Mouse (Mus musculus): Measurements from ENCODE around the gene Mbnl1.

Gene Mbnl1

DNA sequence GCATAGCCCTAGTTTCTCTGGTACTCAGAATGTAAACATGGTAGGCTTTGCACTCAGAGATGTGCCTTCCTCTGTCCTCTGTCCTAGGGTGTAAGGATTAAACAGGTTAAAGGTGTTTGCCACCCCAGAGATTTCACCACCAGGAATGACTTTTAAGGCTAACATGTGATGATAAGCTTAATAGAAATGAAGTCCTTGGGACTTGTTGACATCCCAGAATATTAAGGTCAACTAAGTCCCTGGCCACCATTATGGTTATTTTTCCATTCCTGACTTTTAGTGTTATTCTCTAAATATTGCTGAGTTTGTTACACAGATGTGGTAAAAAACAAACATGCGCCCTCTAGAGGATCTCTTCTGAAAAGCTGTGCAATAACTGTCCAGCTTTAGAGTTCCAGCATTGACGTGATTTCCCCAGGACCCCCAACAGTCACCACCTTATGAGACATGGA, 136.3 kb downstream of the Mbnl1 start:
- DNase-seq (ENCODE audit: extremely low spot score, low spot score), result no peak

- DNase-seq (ENCODE audit: extremely low spot score, low spot score), result peak; percentile 34
Measured at GRCm38 (mm10) chr3:60611839-60612238, 139.2 kb downstream of the Mbnl1 start.

DNA sequence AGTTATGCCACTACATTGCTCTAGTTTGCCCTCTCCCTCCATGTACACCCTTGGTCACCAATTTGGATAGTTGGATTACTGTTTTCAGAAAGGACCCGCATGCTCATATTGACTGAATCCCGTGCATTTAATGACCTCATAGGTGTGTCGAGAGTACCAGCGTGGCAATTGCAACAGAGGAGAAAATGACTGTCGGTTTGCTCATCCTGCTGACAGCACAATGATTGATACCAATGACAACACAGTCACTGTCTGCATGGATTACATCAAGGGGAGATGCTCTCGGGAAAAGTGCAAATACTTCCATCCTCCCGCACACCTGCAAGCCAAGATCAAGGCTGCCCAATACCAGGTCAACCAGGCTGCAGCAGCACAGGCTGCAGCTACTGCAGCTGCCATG, 140.5 kb downstream of the Mbnl1 start:
- no peak for DNase-seq (ENCODE audit: extremely low spot score, low spot score)

DNA sequence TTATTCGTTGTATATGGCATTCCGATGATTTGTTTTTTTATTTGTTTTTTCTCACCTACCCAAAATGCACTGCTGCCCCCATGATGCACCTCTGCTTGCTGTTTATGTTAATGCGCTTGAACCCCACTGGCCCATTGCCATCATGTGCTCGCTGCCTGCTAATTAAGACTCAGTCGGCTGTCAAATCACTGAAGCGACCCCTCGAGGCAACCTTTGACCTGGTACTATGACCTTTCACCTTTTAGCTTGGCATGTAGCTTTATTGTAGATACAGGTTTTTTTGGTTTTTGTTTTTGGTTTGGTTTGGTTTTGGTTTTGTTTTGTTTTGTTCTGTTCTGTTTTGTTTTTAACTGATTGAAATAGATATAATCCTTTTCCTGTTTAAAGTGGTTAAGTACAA, 141.9 kb downstream of the Mbnl1 start:
- no peak for DNase-seq (ENCODE audit: extremely low spot score, low spot score)

- no peak for DNase-seq (ENCODE audit: extremely low spot score, low spot score)
Measured at GRCm38 (mm10) chr3:60615057-60615606, 142.5 kb downstream of the Mbnl1 start.

- no peak for DNase-seq (ENCODE audit: extremely low spot score, low spot score)
Measured at GRCm38 (mm10) chr3:60615615-60616014, 143.0 kb downstream of the Mbnl1 start.

DNA sequence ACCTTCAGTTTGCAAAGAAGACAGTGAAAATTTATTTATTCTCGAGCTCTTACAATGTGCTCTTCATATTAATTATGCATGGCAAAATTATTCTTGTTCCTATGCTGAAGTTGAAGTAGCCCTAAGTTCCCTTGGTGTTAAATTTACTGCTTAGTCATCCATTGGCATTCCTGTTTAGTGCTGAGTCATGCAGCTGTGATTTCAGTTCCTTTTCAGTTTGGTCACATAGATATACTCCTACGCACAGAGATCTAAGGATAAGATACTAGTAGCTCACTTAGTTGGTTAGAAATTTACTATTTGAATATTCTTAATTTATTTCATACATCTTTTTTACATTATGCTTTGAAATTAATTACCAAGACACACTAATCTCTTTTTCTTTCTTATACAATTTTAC, 143.5 kb downstream of the Mbnl1 start:
- no peak for DNase-seq (ENCODE audit: extremely low spot score, low spot score)

DNA sequence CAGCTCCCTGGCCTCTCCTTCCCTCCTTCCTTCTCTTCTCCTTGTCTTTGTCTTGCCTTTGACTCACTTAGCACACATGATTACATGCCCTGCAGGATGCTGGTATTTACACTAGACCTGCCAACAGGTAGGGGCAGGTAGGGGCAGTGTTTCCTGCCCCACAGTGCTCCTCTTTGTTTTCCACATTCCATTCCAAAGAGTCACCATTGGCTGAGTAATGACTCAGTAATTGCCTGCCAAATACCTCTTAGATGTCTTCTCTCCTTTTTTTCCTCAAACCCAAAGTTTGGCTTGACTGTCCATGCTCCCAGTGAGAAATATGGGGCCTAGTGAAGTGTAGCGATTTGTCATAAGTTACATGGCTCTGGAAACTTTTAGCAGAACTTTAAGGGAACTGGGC, 145.0 kb downstream of the Mbnl1 start:
- DNase-seq (ENCODE audit: extremely low spot score, low spot score), result no peak

GRCm38 (mm10) chr3:60620236-60620635, 147.6 kb downstream of the Mbnl1 start:
- DNase-seq (ENCODE audit: extremely low spot score, low spot score), result no peak

DNA sequence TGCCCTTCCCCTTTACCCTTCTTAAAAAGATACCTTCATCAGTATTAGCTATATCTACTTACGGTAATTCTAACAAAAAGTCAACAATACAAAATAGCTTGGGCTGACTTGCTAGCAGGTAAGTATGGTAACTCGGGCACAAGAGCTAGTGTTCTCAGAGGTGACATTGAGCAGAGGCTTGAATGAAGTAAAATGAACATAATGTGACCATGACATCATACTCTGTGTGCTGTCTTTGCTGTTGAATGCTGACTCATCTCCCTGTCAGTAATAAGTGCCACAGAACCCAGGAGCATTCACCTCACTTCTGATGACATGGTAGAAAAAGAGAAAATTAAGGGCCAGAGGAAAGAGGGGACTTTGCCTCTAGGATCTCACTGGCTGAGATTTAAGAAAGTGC, 158.6 kb downstream of the Mbnl1 start:
- DNase-seq (ENCODE audit: extremely low spot score, low spot score), result no peak

GRCm38 (mm10) chr3:60631754-60632153, 159.1 kb downstream of the Mbnl1 start:
- no peak for DNase-seq (ENCODE audit: extremely low spot score, low spot score)

DNA sequence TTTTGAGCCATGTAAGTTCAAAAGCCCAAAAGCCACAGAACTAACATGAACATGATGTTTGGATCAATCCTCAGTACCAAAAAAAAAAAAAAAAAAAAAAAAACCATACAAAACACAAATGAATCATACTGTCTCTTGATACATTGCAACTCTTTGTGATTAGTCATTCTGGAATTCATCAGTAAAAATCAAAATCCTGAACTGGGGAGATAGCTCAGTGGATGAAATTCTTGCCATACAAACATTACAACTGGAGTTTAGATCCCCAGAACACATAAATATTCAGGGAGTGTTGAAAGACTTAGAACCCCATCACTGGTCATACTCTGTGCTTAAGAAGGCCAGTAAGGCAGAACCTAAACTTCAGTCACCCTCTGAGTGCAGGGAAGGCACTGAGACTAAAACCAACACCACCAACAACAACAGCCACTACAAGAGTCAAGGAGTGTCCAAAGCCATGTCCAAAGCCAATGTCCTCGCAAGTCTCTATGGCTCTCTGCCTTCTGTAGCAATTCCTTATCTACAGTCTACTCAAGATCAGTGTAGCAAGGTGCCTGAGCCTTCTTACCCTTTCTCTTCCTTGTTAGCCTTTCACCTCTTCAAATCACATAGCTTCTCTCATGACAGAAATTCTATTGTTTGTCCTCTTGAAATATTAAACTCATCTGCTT, 160.3 kb downstream of the Mbnl1 start:
- no peak for DNase-seq (ENCODE audit: extremely low spot score, low spot score)

GRCm38 (mm10) chr3:60638530-60638929, 165.9 kb downstream of the Mbnl1 start:
- no peak for DNase-seq (ENCODE audit: extremely low spot score, low spot score)

GRCm38 (mm10) chr3:60639135-60639534, 166.5 kb downstream of the Mbnl1 start:
- DNase-seq (ENCODE audit: extremely low spot score, low spot score), result no peak

- no peak for DNase-seq (ENCODE audit: extremely low spot score, low spot score)
Measured at GRCm38 (mm10) chr3:60642227-60642626, 169.6 kb downstream of the Mbnl1 start.

GRCm38 (mm10) chr3:60645531-60645930, 172.9 kb downstream of the Mbnl1 start:
- DNase-seq (ENCODE audit: extremely low spot score, low spot score), result no peak

DNA sequence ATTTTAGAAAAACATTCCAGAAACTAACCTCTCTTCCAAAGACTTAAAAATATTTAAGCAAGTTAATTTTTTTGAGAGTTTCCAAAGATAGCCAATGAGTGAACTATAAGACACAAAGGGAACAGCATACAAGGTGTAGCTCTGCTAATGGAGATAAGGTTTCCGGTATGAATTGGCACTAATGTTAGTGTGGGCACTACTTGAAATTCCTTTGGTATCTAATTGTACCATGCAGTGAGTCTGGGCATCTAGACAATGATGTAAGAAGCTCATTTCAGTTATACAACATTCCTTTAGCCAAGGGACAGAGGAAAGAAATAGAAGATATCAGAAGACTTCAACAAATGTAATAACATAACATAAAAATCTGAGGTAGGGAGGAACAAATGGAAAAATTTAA, 175.7 kb downstream of the Mbnl1 start:
- DNase-seq (ENCODE audit: extremely low spot score, low spot score), result no peak

GRCm38 (mm10) chr3:60660762-60661161, 188.1 kb downstream of the Mbnl1 start:
- DNase-seq (ENCODE audit: extremely low spot score, low spot score), result no peak

Data from neural tube, embryonic 10.5 days (tissue).